Mouse (Mus musculus) embryonic fibroblast, embryonic 13.5 days (primary cell): ENCODE measurements around the gene Cdk14.

Source experiments
- CTCF ChIP-seq: IDR thresholded peaks from 2 replicates; pipeline ENCODE4 v1.5.1; 2011; ENCODE audit warnings: mild to moderate bottlenecking, control low read depth, low read length, moderate library complexity, borderline replicate concordance; ENCODE audit not compliant: insufficient read depth
- POLR2A ChIP-seq: IDR thresholded peaks from 2 replicates; pipeline ENCODE4 v1.6.1; 2011; ENCODE audit warnings: low read depth, mild to moderate bottlenecking, control low read depth, low read length, moderate library complexity

GRCm38 (mm10) chr5:5361684-5362083 lies 58.4 kb downstream of the Cdk14 start:
- TF ChIP-seq POLR2A = no peak
- no peak for TF ChIP-seq CTCF
